Mouse (Mus musculus) stomach, postnatal 0 days (tissue): Measurements from ENCODE around the gene Ston1.

ENCODE experiments used
- CTCF ChIP-seq: IDR thresholded peaks from 2 replicates; pipeline ENCODE4 v1.5.1; 2016; ENCODE audit warnings: antibody characterized with exemption, low read depth, mild to moderate bottlenecking, moderate library complexity
- EP300 ChIP-seq: optimal IDR thresholded peaks from 2 replicates; pipeline ENCODE3; 2016; ENCODE audit warnings: antibody characterized with exemption

GRCm38 (mm10) chr17:88578522-88579242 lies 18.8 kb upstream of the Ston1 start:
- TF ChIP-seq EP300 = no peak
- no peak for TF ChIP-seq CTCF
